In the genomic region with DNA sequence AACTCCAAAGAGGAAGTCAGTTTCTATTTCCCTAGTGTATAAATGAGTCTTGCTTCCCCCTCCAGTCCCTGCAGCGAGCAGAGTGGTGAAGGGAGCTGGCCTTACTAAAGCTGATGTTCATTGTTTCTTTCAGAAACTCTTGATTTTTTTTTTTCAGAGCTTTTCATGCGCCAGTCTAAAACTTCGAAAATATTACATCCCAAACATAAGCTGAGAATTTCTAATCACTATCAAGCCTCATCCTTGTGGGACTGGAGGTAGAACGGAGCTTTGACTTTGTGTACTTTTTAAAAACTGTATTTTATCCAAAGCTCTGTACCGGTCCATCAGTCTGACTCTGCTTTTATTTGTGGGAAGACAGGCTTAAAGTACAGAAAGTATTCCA, we compare ENCODE assay signal across 12 mouse cellular contexts. TPM values are rescaled to one million over a fixed set of nuclear protein-coding genes. Genes with fewer than 3 reads are reported as not detected.
DNase-seq lines count a peak whose midpoint lies in the region; ATAC-seq lines count a peak whose summit lies in the region.
"Had no signal": no experiment of that assay in that cellular context is flagged by ENCODE, and none has a peak within 500 bp of the region (broad histone marks: within the 10 kb centered on the region; RNA-seq: fewer than 3 reads in every experiment).

No protein-coding gene starts in this region.

- no peaks in the 10 kb centered on the region; a peak in 1 of 4 replicates for H3K4me1 ChIP-seq in heart, embryonic 14.5 days (ENCODE audit: control insufficient read depth in 2 of 2, insufficient read depth in 2 of 2, low read length in 2 of 2)
- no peaks in the 10 kb centered on the region for H3K4me1 ChIP-seq in lung, embryonic 15.5 days
- H3K4me1 ChIP-seq in forebrain, embryonic 16.5 days (replicated peaks; ENCODE audit: control insufficient read depth, insufficient read depth, low read length), result peaks cover 20% of the 10 kb centered on the region
- H3K4me1 ChIP-seq in stomach, embryonic 14.5 days (ENCODE audit: control insufficient read depth, insufficient read depth, low read length), result 0 out of 2 replicates have a peak, but pooled peaks cover 11% of the 10 kb centered on the region

- H3K4me2 ChIP-seq in heart, embryonic 14.5 days (ENCODE audit: low read length), result peak overlapping the region; percentile 50
- peak overlapping the region; percentile 16 for H3K4me2 ChIP-seq in lung, embryonic 15.5 days
- peak overlapping the region; percentile 36; the same call in 1 of the 2 replicates for H3K4me2 ChIP-seq in forebrain, embryonic 16.5 days (ENCODE audit: low read length)
- H3K4me2 ChIP-seq in stomach, embryonic 14.5 days (replicated peaks; ENCODE audit: low read depth, low read length), result no peak overlapping the region

- peak overlapping the region in 1 of 2 experiments; percentile 22; a peak in 1 of 4 replicates for H3K4me3 ChIP-seq in heart, embryonic 14.5 days (ENCODE audit: control insufficient read depth in 1 of 2, insufficient read depth in 1 of 2, low read depth in 1 of 2, low read length in 2 of 2)
- no peak overlapping the region for H3K4me3 ChIP-seq in lung, embryonic 15.5 days
- no peak overlapping the region for H3K4me3 ChIP-seq in forebrain, embryonic 16.5 days (replicated peaks; ENCODE audit: low read length)
- peak overlapping the region; percentile 11; the same call in 1 of the 2 replicates for H3K4me3 ChIP-seq in stomach, embryonic 14.5 days (ENCODE audit: low read depth, low read length)

- no peak for DNase-seq in heart, postnatal 36 days
- DNase-seq in lung, postnatal 10 days, result no peak
- DNase-seq in B cell, adult 2 months, result no peak
- no peak for DNase-seq in ovary, postnatal 36 days (ENCODE audit: low spot score)
- DNase-seq: cerebellum, adult 11-12 months had no signal

- H3K27me3 ChIP-seq in heart, embryonic 14.5 days (ENCODE audit: control insufficient read depth, insufficient read depth, low read length), result no peaks in the 10 kb centered on the region
- H3K27me3 ChIP-seq in lung, embryonic 15.5 days, result no peaks in the 10 kb centered on the region
- peaks cover 8% of the 10 kb centered on the region for H3K27me3 ChIP-seq in forebrain, embryonic 16.5 days (replicated peaks; ENCODE audit: control insufficient read depth, insufficient read depth, low read length)
- H3K27me3 ChIP-seq in stomach, embryonic 14.5 days (ENCODE audit: control insufficient read depth, insufficient read depth, low read length), result no peaks in the 10 kb centered on the region

- no peaks in the 10 kb centered on the region for H3K9me3 ChIP-seq in heart, embryonic 14.5 days (ENCODE audit: control insufficient read depth, low read length)
- H3K9me3 ChIP-seq in lung, embryonic 15.5 days, result no peaks in the 10 kb centered on the region
- no peaks in the 10 kb centered on the region for H3K9me3 ChIP-seq in forebrain, embryonic 16.5 days (ENCODE audit: control insufficient read depth, low read length)
- no peaks in the 10 kb centered on the region for H3K9me3 ChIP-seq in stomach, embryonic 14.5 days (ENCODE audit: control insufficient read depth, low read depth, low read length)

- 72% methylated on average over 5 of the region's 5 CpGs for WGBS in heart, embryonic 14.5 days
- WGBS in lung, embryonic 15.5 days, result 66% methylated on average over 5 of the region's 5 CpGs
- WGBS in forebrain, embryonic 16.5 days, result 14% methylated on average over 5 of the region's 5 CpGs
- 41% methylated on average over 5 of the region's 5 CpGs for WGBS in stomach, embryonic 14.5 days

- intact Hi-C loops in heart, postnatal 36 days (cut with DNase I), result no loop called here

- no peak overlapping the region for H3K9ac ChIP-seq in heart, embryonic 14.5 days (ENCODE audit: low read length)
- no peak overlapping the region for H3K9ac ChIP-seq in lung, embryonic 15.5 days
- no peak overlapping the region for H3K9ac ChIP-seq in forebrain, embryonic 16.5 days (replicated peaks; ENCODE audit: low read depth, low read length)
- no peak overlapping the region for H3K9ac ChIP-seq in stomach, embryonic 14.5 days (replicated peaks; ENCODE audit: low read depth, low read length)

- H3K27ac ChIP-seq in heart, embryonic 14.5 days (replicated peaks in 1 of 2; ENCODE audit: control insufficient read depth in 1 of 2, insufficient read depth in 1 of 2, low read depth in 2 of 2, low read length in 2 of 2), result no peak overlapping the region
- H3K27ac ChIP-seq in lung, embryonic 15.5 days, result no peak overlapping the region
- H3K27ac ChIP-seq in forebrain, embryonic 16.5 days (ENCODE audit: low read length), result no peak overlapping the region
- H3K27ac ChIP-seq in stomach, embryonic 14.5 days (ENCODE audit: low read length), result no peak overlapping the region

- no peak for ATAC-seq in heart, embryonic 14.5 days (ENCODE audit: insufficient number of reproducible peaks, insufficient read depth, low FRiP score, low read depth)
- no peak for ATAC-seq in lung, embryonic 15.5 days (ENCODE audit: borderline replicate concordance, extremely low read depth, low FRiP score, low TSS enrichment)
- no peak for ATAC-seq in forebrain, embryonic 16.5 days
- ATAC-seq in stomach, embryonic 14.5 days (ENCODE audit: insufficient number of reproducible peaks, insufficient read depth, low FRiP score, low read depth), result no peak

- no peaks in the 10 kb centered on the region for H3K36me3 ChIP-seq in heart, embryonic 14.5 days (ENCODE audit: control insufficient read depth, insufficient read depth, low read length)
- no peaks in the 10 kb centered on the region for H3K36me3 ChIP-seq in lung, embryonic 15.5 days
- H3K36me3 ChIP-seq in forebrain, embryonic 16.5 days (ENCODE audit: control insufficient read depth, insufficient read depth), result no peaks in the 10 kb centered on the region
- H3K36me3 ChIP-seq in stomach, embryonic 14.5 days (ENCODE audit: control insufficient read depth, insufficient read depth, low read length), result no peaks in the 10 kb centered on the region

RNA-seq across cellular contexts. Expression of a gene that starts 36.6 kb away (rescaled TPM):
- polyA plus RNA-seq in heart, embryonic 14.5 days (2014; fragmentation: Nextera tagmentation; extraction: Ambion mirVana), result 8.3 and 8.4 TPM in 2 replicates
- total RNA-seq in heart, postnatal 36 days (2021), result 10 to 100 TPM; 14.9 to 17.1 TPM
- polyA plus RNA-seq in lung, embryonic 15.5 days (2015; fragmentation: Nextera tagmentation; extraction: Ambion mirVana), result 4.4 and 5.1 TPM in 2 replicates
- 67.5 and 69.7 TPM in 2 replicates for polyA plus RNA-seq in forebrain, embryonic 16.5 days (2015; fragmentation: Nextera tagmentation; extraction: Ambion mirVana)
- polyA plus RNA-seq in stomach, embryonic 14.5 days (2014; fragmentation: Nextera tagmentation; extraction: Ambion mirVana), result 4.9 and 5.0 TPM in 2 replicates
- total RNA-seq: hematopoietic stem cell, adult 5-6 weeks had no signal

RNA-seq across cellular contexts. Expression of a gene that starts 36.8 kb away (rescaled TPM):
- 0.30 and 0.46 TPM in 2 replicates for polyA plus RNA-seq in heart, embryonic 14.5 days (2014; fragmentation: Nextera tagmentation; extraction: Ambion mirVana)
- not detected for total RNA-seq in heart, postnatal 36 days (2021)
- 1.3 and 1.4 TPM in 2 replicates for polyA plus RNA-seq in lung, embryonic 15.5 days (2015; fragmentation: Nextera tagmentation; extraction: Ambion mirVana)
- polyA plus RNA-seq in forebrain, embryonic 16.5 days (2015; fragmentation: Nextera tagmentation; extraction: Ambion mirVana), result 1.6 and 1.7 TPM in 2 replicates
- 0.32 and 0.38 TPM in 2 replicates for polyA plus RNA-seq in stomach, embryonic 14.5 days (2014; fragmentation: Nextera tagmentation; extraction: Ambion mirVana)
- total RNA-seq: hematopoietic stem cell, adult 5-6 weeks; liver, adult 2 months had no signal
- polyA plus RNA-seq: large intestine, adult 2 months; liver, adult 2 months had no signal
